Mouse (Mus musculus) bone marrow macrophage, adult 2 months (primary cell): ENCODE measurements around the gene Cryz. TPM values are rescaled to one million over a fixed set of nuclear protein-coding genes. Genes with fewer than 3 reads are reported as not detected.

Source experiments
- H3K27ac ChIP-seq: 2 replicates; pipeline ENCODE4 v1.5.1; 2012; ENCODE audit warnings: low read depth, low read length; ENCODE audit not compliant: insufficient read depth
- H3K4me1 ChIP-seq: 2 replicates; pipeline ENCODE4 v1.6.1; 2012; ENCODE audit warnings: low read length; ENCODE audit not compliant: control insufficient read depth, insufficient read depth
- H3K4me3 ChIP-seq: 2 replicates; pipeline ENCODE4 v1.5.1; 2012; ENCODE audit warnings: mild to moderate bottlenecking, low read length, moderate library complexity; ENCODE audit not compliant: insufficient read depth
- CTCF ChIP-seq: IDR thresholded peaks from 2 replicates; pipeline ENCODE4 v1.5.1; 2012; ENCODE audit warnings: low read depth, mild to moderate bottlenecking, low read length, moderate library complexity
- POLR2A ChIP-seq: IDR thresholded peaks from 2 replicates; pipeline ENCODE4 v1.6.1; 2012; ENCODE audit warnings: mild to moderate bottlenecking, low read depth, low read length, borderline replicate concordance
- polyA plus RNA-seq: library from polyadenylated mRNA; stranded (reverse); fragments of >200 nt; gene quantifications from 2 replicates; pipeline ENCODE4 v1.2.4, GENCODE M21; 2012; ENCODE audit not compliant: missing spikeins, insufficient read depth, insufficient read length

Gene Cryz
- polyA plus RNA-seq, 1 experiment: 11.8 TPM

DNA sequence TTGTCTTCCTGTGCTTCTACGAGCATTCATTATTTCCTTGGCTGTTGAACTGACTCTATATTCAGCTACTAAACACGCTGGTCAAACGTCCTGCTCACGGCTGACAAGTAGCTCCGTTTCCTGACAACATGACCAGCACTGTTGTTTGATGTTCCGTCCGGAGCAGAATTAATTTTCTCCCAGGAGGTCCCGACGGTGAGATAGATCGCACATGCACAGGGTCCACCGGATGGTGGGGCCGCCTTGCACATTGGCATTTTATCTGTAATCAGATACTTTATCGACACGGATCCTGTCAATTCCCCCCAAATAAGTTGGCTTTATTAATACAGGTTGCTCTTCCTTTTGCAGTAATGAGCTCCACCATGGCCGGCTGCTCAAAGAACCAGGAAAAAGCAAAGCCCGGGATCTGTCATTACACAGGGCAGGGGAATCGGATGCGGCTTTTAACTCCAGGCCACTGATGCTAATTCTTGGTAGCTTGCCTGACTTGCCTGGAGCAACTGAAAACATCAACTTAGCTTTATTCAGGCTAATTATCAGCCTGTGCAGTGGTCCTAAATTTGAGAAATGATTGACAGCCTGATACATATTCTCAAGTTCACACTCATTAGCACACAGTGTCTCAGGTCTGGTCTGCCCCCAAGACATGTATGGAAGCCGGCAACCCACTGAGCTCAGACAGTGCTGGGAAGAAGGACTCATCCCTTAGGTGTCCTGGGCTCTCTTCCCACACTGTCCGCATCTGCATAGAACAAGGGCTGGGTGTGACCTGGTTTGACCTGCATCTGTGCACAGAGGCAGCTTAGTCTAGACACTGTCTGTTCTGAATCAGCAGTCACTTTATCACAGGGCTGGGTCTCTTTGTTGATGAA, 53.1 kb downstream of the Cryz start:
- Histone ChIP-seq H3K4me1 (no peaks in the 10 kb centered on the region), H3K27ac (no peak overlapping the region), H3K4me3 (no peak overlapping the region)
- TF ChIP-seq CTCF: no peak
- TF ChIP-seq POLR2A: no peak

DNA sequence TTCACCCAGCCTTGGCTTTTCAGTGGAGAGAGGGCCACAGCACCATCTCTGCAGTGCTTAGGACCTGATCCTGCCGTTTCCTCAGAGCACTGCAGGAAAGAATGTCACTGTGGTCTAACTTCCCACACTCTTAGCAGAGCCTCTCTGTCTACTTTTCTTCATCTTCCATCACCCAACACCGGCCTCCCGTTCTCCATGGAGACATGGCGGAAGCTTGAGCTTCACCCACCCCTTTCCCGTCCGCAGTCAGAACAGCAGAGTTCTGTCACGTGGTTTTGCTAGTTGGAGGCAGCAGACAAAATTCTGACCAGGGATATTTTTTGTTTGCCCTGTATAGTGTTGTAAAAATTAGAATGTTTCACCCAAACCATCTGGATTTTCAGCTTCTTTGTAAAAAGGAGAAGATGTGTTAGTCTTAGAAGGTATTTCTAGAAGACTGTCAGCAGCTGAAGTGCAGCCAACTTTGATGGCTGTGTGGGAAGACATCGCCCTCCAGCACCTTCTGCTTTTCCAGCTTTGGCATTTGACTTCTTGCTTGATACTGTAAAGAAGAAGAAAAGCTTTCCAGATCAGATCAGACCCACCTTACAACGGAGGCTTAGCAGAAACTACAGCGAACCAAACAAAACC, 54.8 kb downstream of the Cryz start:
- TF ChIP-seq CTCF: no peak
- TF ChIP-seq POLR2A: no peak
- H3K4me3 ChIP-seq: no peak overlapping the region
- no peak overlapping the region for H3K27ac ChIP-seq
- no peaks in the 10 kb centered on the region for H3K4me1 ChIP-seq

DNA sequence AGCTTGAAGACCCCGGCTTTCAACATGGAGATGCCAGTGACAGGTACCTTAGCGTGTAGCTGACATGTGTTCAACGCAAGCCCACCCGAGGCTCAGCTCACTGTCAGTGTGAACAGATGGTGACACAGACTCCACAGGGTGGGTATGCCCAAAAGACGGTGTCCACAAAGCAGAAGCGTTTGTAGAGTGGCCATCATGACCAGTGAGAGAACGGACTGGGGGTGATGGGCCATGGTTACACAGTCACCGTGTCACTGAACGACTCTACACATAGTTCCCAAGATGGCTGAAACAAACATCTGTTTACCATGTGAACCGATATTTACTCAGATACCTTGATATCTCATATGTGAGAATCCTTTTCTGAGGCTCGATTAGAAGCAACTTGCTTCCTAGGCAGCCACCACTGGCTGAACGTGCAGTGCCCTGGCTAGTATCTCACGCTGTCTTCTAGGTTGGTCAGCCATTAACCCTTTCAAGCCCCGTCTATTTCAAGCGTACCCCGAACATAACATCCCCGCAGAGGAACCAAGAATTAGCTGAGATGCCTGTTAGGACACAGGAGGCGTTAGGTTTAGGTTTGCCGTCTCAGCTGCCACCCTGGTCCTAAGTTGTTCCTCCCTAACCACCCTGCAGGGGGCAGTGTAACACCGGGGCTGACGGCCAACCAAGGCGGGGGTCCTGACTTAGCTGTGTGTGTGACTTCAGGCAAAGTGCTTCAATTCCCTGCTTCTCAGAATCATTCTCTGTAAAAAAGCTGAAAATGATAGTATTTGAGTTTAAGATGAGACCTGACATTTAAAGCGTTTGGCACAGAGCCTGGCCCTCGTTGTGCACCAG, 56.3 kb downstream of the Cryz start:
- no peaks in the 10 kb centered on the region for H3K4me1 ChIP-seq
- H3K27ac ChIP-seq: no peak overlapping the region
- H3K4me3 ChIP-seq: no peak overlapping the region
- TF ChIP-seq POLR2A (no peak), CTCF (peak; percentile 93)

DNA sequence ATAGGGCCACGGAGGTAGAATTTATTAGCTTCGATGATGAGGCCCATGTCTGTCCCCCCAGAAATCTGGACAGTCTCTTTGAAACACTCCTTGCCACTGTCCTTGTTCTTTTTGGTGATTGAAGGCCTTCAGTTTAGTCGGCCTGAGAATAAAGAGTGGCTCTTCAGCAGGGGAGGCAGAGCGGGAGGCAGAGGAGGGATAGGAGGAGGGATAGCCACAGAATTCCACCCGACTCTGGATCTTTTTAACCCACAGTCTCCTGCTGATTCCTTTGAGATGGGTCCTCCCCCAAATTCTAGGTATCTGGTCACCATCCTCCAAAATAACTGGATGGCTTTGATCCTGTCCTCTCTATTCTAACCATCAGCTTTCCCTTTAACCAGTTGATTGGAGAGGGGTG, 56.9 kb downstream of the Cryz start:
- Histone ChIP-seq H3K27ac (no peak overlapping the region), H3K4me3 (no peak overlapping the region), H3K4me1 (no peaks in the 10 kb centered on the region)
- TF ChIP-seq POLR2A: no peak
- TF ChIP-seq CTCF: no peak

DNA sequence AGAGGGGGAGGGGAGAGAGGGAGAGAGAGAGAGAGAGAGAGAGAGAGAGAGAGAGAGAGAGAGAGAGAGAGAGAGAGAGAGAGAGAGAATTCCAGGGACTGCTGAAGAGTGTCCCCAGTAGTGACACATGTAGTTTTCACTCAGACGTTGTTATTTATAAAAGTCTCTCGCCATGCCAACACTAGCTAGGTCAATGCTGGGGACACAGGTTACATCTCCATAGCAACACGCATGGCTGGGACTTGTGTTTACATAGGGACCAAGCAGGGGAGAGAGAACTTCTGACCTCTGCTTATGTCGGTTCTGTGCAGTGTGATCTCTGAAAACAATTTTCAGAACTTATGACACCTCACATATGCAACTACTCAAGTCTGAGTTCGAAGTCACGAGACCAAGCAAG, 57.8 kb downstream of the Cryz start:
- Histone ChIP-seq H3K27ac (no peak overlapping the region), H3K4me1 (no peaks in the 10 kb centered on the region), H3K4me3 (no peak overlapping the region)
- no peak for TF ChIP-seq POLR2A
- TF ChIP-seq CTCF: no peak

DNA sequence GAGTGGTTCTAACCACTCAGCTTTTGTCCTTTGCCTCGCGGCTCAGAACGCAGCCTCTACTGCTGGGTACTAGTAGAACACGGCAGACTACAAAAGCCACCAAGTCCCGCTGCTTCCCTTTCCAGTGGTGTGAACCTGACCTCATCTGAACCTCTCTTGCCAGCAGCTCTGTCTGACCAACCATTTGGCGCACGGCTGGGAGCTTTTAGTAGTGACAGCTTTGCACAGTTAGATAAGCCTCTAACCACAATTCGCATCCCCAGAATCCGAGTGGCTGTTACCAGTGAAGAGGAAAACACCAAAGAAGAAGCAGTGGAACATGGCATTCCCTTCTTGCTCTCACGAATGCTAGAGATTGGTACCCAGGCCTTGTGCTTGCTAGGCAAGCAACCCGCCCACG, 58.4 kb downstream of the Cryz start:
- Histone ChIP-seq H3K27ac (no peak overlapping the region), H3K4me1 (no peaks in the 10 kb centered on the region), H3K4me3 (no peak overlapping the region)
- no peak for TF ChIP-seq POLR2A
- no peak for TF ChIP-seq CTCF

DNA sequence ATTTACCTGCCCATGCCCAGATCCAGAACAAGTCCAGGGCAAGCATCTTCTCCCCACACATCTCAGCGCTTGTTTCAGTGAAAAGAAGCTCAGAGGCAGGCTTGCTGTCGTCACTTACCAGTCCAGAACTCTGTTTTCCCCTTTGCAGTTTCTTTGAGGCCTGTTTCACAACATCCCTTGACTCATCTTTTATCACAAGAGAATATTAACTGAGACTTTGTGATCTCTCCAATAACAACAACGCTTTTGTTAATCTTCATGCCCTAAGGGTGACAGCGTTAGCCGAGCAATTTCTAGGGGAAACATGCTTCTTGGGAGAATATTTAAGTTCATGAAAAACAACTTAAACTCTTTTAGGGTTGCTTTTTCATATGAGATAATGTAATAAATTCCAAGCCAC, 59.2 kb downstream of the Cryz start:
- Histone ChIP-seq H3K4me3 (no peak overlapping the region), H3K4me1 (no peaks in the 10 kb centered on the region), H3K27ac (no peak overlapping the region)
- TF ChIP-seq POLR2A (no peak), CTCF (no peak)

DNA sequence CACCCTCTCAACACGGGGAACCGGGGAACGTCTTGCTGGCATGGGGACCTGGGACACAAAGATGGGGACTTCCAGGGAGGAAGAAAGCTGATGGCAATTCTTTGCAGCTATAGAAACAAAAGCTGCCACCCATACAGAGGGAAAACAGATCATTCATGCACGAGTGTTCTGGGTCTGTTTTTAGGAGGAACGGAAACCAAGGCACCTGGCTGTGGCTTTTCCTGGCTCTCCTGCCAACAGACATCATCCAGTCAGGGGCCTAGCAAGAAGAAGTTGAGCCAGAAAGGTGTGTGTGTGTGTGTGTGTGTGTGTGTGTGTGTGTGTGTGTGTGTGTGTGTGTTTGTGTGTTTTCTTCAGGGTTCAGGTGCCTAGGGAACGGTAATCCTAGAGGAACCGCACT, 67.0 kb downstream of the Cryz start, which contains the start of gene Erich3:
Gene Erich3, plus strand, starts transcription at position 315 of the 400 bp plus-strand sequence.
- Histone ChIP-seq H3K4me1 (no peaks in the 10 kb centered on the region), H3K27ac (no peak within 1 kb of the TSS), H3K4me3 (no peak within 1 kb of the TSS)
- TF ChIP-seq CTCF: no peak
- no peak for TF ChIP-seq POLR2A

DNA sequence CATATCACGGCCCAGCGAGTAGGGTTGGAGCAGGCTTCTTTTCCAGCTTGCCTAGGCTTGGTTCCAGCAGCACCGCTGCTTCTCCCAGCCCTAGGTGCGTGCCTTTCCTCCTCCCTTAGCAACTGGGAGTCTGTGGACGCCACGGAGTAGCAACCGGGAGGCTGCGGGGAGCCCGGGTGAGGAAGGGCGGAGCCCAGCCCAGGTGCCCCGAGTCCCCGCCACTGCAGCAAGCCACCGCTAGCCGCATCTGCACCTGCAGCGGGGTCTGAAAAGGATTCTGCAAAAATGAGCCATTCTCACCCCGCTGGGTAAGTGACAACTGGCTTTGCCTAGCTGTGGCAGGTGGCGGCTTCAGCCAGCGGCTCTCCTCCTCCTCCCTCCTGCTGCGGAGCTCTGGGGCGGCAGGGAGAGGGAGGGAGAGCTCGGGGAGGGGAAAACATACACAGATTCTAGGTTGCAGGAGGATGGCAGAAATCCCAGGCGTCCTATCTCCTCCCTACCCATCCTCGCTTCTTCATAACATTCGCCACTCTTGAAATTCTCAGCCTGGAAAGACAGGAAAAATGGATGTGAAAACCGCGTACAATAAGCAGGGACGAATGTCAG, 67.6 kb downstream of the Cryz start:
- H3K27ac ChIP-seq: no peak overlapping the region
- no peak overlapping the region for H3K4me3 ChIP-seq
- TF ChIP-seq POLR2A (no peak), CTCF (no peak)
- H3K4me1 ChIP-seq: no peaks in the 10 kb centered on the region
